Mouse (Mus musculus): Measurements from ENCODE around the gene Hsd17b2.

The Hsd17b2 gene

GRCm38 (mm10) chr8:117772597-117772996 lies 70.9 kb downstream of the Hsd17b2 start:
- no peak for DNase-seq (ENCODE audit: low spot score in 2 of 2)

- DNase-seq (ENCODE audit: low spot score in 2 of 2) = no peak
Observed at GRCm38 (mm10) chr8:117775626-117776025, 73.9 kb downstream of the Hsd17b2 start.

GRCm38 (mm10) chr8:117776075-117776474 lies 74.4 kb downstream of the Hsd17b2 start:
- DNase-seq (ENCODE audit: low spot score in 2 of 2) = no peak

GRCm38 (mm10) chr8:117778531-117779322 lies 77.0 kb downstream of the Hsd17b2 start:
- no peak for DNase-seq (ENCODE audit: low spot score in 2 of 2)

- no peak for DNase-seq (ENCODE audit: low spot score in 2 of 2)
Observed at GRCm38 (mm10) chr8:117779344-117779743, 77.6 kb downstream of the Hsd17b2 start.

GRCm38 (mm10) chr8:117781375-117782129 lies 79.8 kb downstream of the Hsd17b2 start:
- no peak for DNase-seq (ENCODE audit: low spot score in 2 of 2)

- DNase-seq (ENCODE audit: low spot score in 2 of 2) = no peak
Observed at GRCm38 (mm10) chr8:117783021-117783420, 81.3 kb downstream of the Hsd17b2 start.

- DNase-seq (ENCODE audit: low spot score in 2 of 2) = no peak
Observed at GRCm38 (mm10) chr8:117786428-117786827, 84.7 kb downstream of the Hsd17b2 start.

GRCm38 (mm10) chr8:117792616-117793144 lies 91.0 kb downstream of the Hsd17b2 start:
- no peak for DNase-seq (ENCODE audit: low spot score in 2 of 2)

GRCm38 (mm10) chr8:117794581-117794980 lies 92.9 kb downstream of the Hsd17b2 start:
- DNase-seq (ENCODE audit: low spot score in 2 of 2) = no peak

- DNase-seq (ENCODE audit: low spot score in 2 of 2) = no peak
Observed at GRCm38 (mm10) chr8:117796464-117796863, 94.8 kb downstream of the Hsd17b2 start.

GRCm38 (mm10) chr8:117798066-117798465 lies 96.4 kb downstream of the Hsd17b2 start:
- DNase-seq (ENCODE audit: low spot score in 2 of 2) = no peak

- peak; percentile 86 to 92 for DNase-seq (ENCODE audit: low spot score in 2 of 2)
Observed at GRCm38 (mm10) chr8:117801443-117802298, 100.0 kb downstream of the Hsd17b2 start, which contains the start of gene Mphosph6. Mphosph6 (minus strand) TSS chr8:117801943.

GRCm38 (mm10) chr8:117802299-117802689 lies 100.6 kb downstream of the Hsd17b2 start:
- no peak for DNase-seq (ENCODE audit: low spot score in 2 of 2)

- DNase-seq (ENCODE audit: low spot score in 2 of 2) = no peak
Observed at GRCm38 (mm10) chr8:117805419-117805818, 103.7 kb downstream of the Hsd17b2 start.

Data from frontal cortex, postnatal 25 days (tissue).